Mouse (Mus musculus): ENCODE results near the gene Kmt2a.

Gene Kmt2a

DNA sequence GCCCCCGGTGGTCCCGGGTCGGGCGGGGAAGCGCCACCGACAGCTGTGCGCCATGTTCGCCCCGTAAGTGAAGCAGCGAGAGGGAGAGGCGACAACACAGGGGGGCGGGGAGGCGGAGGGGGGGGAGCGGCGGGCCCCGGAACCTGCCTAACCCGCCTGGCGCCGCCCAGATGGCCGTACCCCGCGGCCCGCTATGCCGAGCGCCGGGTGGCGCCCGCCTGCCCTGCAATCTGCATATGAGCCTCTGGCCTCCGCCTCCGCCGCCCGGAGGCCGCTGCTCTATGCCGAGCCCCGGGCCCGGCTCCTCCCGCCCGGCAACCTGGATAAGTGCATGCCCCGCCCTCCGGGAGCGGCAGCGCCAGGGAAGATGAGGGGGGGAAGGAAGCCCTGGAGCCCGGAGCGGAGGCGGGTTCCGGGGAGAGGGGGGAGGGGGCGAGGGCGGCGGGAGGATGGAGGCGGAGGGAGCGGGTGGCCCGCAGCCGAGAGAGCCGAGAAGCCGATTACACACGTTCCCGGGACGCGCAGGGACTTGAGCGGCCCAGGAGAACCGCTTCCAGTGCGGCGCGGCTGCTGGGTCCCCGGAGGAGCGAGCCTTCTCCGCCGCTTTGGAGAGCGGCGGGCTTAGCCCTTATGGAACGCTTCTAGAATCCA, at the start of gene Kmt2a:
TSS of gene Kmt2a (minus strand) at position 76 of the 651 bp plus-strand sequence.
- DNase-seq (ENCODE audit: low spot score in 2 of 2) = peak; percentile 96 to 99

DNA sequence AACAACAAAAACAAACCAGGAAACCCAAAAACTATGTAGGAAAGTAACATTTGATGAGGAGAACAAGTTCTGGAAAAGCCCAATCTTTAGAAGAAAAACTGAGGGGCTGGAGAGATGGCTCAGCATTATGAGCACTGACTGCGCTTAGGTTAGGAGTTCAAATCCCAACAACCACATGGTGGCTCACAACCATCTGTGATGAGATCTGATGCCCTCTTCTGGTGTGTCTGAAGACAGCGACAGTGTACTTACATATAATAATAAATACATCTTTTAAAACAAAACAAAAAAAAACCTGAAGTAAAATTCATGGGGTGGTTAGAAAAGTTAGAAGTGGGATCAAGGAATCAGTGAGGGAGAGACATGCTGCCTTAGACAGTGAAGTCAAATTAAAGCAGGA, 40.4 kb upstream of the Kmt2a start:
- no peak for DNase-seq (ENCODE audit: low spot score in 2 of 2)

DNA sequence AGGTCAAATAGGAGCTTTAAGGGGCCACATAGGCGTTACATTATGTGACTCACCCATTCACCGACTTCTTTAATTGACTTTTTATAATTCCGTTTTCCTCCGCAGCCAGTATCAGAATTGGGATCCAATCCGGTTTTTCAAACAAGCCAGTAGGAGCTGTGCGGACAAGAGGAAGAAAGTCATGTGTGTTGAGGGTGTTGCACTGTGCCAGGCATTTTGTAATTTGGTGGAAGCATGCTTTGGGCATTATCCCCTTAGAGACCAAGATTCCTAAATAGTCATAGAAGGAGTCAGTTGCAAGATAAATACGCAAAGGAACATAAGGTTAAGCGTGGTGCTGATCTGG, 40.0 kb upstream of the Kmt2a start:
- DNase-seq (ENCODE audit: low spot score in 2 of 2) = peak in 1 of 2 experiments; percentile 53

DNA sequence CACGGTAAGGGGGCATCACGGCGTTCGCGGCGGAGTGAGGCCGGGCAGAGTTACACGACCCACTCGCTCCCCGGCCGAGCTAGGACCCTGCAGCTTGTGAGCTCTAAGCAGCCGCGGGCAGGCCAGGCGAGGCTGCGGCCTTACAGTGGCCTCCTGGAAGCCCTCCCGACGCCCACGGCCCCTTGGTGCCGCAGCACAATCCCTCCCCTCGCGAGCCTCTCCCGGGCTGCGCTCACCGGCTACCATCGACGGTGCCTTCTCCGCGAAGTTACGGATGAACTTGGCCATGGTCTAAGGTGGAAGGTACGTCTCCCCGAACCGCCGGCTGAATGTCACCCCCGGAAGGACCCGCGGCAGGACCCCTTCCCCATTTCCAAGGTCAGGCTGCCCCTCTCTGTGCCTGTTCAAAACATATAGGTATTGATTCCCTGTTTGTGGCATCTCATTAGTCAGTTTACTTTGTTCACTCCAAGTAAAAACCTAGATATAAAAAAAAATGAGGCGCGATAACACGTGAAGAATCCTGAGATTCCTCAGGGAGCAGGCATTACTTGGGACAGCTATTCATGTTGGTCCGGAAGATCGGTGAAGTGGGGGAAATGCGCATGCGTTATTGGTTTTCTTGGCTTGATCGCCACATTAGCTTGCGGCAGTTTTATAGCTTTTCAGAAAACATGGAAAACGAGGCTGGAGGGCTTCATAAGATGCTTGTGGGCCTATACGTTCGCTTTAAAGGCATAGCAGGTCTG, 39.5 kb upstream of the Kmt2a start, which contains the start of gene Atp5l:
TSS of gene Atp5l (minus strand) at position 369 of the 749 bp plus-strand sequence.
- peak; percentile 75 to 76 for DNase-seq (ENCODE audit: low spot score in 2 of 2)

DNA sequence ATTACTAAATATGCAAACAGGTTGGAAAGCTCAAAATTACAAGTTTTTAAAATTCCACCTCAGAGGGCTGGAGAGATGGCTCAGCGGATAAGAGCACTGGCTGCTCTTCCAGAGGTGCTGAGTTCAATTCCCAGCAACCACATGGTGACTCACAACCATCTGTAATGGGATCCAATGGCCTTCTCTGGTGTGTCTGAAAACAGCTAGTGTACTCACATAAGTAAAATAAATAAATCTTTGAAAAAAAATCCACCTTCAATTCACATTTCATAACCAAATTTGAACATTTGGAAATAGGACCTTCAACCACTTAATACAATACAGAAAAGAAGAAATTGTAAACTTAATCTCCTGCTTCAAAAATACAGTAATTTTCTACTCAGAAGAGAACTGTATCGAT, 38.5 kb upstream of the Kmt2a start:
- DNase-seq (ENCODE audit: low spot score in 2 of 2) = no peak

DNA sequence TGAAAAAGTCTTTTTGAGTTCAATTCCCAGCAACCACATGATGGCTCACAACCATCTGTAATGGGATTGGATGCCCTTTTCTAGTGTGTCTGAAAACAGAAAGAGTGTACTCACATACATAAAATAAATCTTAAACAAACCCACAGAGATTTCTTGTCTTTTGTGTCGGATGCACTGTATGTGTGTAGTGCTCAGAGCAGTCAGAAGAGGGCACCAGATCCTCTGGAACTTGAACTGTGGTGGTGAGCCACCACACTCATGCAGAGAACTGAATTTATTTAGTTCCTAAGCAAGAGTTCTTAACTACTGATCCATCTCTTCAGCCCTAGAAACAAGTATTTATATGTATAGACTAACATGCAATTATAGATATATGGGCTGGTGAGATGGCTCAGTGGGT, 35.1 kb upstream of the Kmt2a start:
- DNase-seq (ENCODE audit: low spot score in 2 of 2) = peak in 1 of 2 experiments; percentile 29

DNA sequence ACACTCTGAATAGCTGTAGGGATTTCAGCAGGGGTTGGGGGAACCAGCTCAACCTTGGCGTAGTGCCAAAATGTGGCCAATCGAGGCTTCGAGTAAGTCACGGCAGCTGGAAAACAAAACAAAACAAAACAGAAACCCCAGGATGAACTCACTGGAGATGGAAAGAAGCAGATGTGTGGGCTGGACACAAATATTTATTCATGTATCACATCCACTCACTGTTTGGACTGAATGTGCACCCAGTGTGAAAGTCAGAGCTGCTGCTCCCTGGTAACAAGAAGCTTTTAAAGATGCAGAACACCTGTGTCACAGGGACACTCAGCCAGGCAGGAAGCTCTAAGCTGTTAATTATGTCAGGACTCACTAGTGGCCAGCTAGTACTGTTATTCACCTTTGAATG, 33.6 kb upstream of the Kmt2a start:
- DNase-seq (ENCODE audit: low spot score in 2 of 2) = no peak

DNA sequence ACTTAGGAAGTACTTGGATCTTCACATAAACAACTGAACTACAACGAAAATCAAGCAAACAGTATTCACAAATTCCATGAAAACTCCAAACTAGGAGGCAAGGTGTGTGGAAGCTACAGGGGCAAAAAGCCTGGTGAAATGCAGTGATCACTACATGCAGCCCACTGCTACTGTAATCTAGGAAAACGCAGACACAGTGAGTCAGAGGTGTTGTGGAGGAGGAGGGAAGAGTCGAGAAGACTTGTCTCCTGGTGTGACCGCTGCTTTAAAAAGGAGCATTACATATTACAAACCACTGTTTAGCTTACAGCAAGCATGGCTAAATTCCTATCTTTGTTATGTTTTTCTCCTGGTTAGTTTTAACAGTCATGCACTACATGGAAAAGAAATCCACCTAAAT, 30.3 kb upstream of the Kmt2a start:
- no peak for DNase-seq (ENCODE audit: low spot score in 2 of 2)

DNA sequence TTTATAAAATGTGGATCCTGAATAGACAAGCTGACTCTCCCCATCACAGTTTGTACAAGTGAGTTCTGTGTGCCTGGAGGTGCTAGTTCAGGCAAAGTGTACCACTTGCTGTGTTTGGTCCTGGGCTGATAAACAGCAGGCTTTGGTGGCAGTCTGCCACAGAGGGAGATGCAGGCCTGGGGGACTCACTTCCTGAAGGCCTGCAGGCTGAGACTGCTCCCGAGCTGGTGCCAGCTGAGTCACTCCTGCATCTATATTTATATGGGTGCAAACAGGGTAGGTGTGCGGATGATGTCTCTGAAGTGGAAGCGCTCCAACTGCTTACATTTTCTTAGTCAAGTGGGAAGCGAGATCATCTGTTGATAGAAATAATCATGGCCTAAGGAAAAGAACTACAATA, 24.5 kb upstream of the Kmt2a start:
- peak; percentile 23 to 27 for DNase-seq (ENCODE audit: low spot score in 2 of 2)

DNA sequence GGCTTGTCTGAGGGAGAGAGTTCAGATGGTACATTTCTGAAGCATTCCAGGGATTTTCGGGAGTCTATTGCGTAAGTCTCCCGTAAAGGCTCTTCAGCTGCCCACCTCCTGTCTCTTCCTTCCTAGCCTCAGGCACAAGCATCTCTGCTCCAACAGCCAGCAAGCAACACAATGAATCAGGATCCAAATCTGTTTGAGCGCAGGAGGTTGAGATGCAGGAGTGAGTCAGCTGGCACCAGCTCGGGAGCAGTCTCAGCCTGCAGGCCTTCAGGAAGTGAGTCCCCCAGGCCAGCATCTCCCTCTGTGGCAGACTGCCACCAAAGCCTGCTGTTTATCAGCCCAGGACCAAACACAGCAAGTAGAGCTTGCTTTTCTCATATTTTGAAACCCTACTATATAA, 23.9 kb upstream of the Kmt2a start:
- DNase-seq (ENCODE audit: low spot score in 2 of 2) = peak; percentile 28 to 76

DNA sequence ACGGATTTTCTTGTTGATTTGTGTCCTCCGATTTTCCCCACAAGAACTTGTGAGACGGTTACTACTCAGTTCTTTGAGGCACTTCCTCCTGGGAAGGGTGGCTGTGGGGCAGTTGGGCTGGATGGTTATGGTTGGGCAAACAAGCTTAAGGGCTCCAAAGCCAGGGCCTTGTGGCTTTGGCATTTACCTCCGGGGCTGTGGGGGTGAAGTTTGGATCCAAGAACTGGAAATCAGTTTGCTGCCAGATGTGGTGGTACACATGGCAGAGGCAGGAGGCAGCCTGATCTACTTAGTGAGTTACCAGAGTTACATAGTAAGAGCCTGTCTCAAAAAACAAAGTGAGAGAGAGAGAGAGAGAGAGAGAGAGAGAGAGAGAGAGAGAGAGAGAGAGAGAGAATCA, 22.8 kb upstream of the Kmt2a start:
- DNase-seq (ENCODE audit: low spot score in 2 of 2) = no peak

DNA sequence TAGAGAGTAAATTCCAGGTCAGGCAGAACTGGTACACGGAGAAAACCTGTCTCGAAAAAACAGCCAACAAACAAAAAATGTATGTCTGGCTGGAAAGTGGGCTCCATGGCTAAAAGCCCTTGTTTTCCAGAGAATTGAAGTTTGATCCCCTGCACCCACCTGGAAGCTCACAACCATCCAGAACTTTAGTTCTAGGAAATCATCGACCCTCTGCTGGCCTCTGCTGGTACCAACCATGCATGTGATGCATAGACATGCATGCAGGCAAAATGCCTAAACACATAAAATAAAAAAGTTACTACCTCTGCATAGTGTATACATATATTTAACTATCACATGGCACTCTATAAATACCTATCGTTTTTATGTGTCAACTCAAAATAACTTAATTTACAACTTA, 19.3 kb upstream of the Kmt2a start:
- no peak for DNase-seq (ENCODE audit: low spot score in 2 of 2)

DNA sequence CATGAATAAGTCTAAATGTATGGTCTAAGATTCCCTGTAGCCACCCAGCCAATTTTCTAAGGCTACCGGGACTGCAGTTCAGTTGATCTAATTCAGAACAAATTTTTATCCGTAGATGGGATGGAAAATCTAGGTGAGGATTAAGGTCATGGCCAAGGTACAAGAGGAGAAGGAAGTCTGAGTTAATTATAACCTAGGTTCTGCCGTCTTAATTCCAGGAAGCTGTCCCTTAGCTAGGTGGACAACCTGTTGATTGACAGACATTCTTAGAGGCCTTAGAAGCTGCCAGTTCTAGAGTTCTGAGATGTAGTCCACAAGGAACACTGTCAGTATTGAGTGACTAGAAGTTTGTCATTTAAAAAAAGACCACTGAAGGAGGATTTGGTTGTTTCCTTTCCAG, 18.6 kb upstream of the Kmt2a start:
- DNase-seq (ENCODE audit: low spot score in 2 of 2) = no peak

DNA sequence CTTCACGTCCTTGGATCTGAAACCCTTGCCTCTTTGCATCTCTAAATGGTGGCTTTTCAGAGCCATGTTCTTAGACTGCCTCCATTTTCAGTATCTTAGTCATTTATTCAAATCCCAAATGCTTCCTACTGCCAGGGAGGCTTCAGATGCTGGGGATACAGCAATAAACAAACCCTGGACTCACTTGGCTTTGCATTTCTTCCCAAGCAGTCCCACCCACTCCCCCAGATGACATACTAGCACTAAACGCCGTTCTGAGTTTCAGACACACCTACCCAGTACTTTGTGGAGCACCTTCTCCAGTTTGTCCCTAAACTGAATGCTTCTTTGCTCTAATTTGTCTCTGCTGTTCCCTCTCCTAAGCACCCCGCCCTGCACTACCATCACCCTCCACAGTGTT, 15.9 kb upstream of the Kmt2a start:
- DNase-seq (ENCODE audit: low spot score in 2 of 2) = no peak

DNA sequence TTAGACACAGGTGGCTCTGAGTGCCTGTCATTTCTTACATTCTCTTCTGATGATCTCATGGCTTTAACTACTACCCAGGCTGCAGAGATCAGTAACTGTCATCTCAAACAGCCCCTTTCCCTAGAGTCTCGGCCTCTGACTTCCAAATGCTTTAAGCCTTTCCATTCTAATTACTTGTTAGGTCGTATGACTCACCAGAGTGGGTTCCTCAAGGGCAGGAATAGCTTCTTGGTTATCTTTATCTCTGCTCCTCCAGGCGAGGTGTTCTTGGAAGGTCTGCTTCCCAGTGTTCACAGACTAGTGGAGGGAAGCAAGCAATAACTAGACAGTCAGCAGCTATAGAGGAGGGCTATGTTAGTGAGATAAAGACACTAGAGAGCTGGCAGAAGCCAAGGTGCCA, 11.6 kb upstream of the Kmt2a start:
- DNase-seq (ENCODE audit: low spot score in 2 of 2) = no peak

DNA sequence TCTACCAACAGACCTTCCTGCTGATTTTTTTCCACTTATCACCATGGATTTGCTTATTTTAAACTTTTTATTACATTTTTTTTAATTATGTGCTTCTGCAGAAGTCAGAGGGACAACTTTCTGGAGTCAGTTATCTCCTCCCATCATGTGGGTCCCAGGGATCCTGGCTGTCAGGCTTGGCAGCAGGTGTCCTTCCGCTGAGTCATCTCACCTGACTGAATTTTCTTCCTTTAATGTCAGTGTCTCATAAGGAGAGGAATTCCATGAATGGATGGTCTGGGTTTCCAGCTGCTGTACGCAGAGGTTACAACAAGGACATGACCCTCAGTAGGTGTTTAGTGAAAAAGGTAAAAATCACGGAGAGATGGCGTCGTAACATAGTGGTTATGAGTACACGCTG, 10.1 kb upstream of the Kmt2a start:
- no peak for DNase-seq (ENCODE audit: low spot score in 2 of 2)

DNA sequence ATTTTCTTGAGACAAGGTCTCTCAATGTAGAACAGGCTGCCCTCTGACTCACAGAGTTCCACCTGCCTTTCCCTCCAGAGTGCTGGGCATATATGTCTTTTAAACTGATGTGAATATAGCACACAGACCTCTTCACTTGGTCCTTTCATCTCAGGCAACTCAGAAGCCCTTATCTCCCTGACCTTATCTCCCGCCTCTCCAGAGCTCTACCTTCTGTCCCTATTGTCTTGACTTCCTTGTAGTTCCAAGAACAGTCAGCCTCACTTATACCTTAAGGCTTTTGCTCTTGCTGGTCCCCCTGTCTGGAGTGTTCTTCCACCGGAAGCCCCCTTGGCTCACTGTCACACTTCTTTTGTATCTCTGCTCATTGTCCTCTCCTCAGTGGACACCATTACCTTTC, 9.0 kb upstream of the Kmt2a start:
- DNase-seq (ENCODE audit: low spot score in 2 of 2) = no peak

DNA sequence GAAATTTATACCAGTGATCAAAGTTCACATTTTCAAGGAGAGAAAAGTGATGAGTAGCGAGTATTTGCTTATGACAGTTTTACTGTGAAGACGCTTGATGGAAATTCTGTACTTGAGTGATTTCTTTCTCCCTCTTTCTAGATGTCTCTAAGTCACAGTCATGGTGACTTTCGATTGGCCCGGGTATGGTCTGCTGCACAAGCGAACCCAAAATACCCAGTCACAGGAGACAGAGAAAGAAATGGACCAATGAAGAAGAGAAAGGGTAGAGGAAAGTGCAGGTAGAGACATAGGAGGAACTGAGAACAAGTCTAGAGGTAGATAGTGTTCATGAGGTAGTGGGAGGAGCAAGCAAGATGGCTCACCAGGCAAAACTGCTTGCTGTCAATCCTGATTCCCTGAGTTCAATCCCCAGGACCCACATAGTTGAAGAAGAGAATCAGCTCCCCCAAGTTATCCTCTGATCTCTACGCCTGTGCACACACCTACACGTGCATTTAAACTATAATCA, 7.1 kb upstream of the Kmt2a start:
- no peak for DNase-seq (ENCODE audit: low spot score in 2 of 2)

DNA sequence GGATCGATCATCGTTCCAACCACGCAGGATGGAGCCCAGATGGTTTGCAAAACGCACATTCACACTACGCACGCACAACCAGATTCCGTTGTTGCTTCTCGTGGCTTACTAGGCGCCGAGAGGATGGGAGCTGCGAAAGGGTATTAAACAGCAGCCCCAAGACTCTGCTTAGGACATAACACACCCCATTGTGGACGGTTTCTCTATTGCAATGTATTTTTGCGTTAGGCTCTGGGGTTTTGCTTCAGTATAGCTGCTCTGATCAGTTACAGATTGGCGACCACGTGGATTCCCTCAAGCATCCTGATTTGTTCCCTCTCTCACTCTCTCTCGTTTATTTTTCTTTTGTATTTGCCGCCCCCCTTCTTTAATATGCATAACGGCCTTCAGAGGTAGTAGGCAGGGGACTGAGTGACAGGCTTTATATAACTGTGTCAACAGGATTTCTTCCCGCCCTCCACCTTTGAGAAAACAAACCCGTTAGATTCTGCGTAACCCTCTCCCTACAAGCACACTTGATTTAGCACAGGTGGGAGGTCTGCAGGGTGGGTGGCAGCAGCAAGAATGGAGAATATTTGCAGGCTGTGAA, 2.0 kb upstream of the Kmt2a start:
- DNase-seq (ENCODE audit: low spot score in 2 of 2) = no peak

DNA sequence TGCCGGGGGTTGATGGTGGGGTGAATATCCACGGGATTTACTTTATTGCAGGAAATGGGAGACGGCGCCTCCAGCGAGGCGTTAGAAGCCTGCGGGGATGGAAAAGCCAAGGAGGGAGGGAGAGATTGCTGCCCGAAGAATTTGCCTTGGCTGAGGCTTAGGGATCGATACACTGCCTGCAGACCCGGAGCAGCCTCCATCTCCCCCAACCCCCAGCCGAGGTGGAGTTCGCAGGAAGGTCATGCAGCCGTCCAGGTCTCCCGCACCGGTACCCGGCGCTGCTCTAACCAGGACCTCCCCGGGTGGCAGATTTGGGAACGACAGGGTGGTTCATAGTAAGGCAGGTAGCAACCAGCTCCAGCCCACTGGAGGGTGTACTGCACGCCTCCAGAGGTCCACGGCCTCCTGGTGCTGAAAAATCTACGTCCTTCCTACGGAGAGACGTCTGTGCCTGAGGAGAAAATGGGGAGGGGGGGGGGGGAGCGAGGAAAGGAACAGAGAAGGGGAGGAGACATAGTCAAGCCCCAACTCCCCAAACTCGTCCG, 1.4 kb upstream of the Kmt2a start:
- peak; percentile 6 to 38 for DNase-seq (ENCODE audit: low spot score in 2 of 2)

DNA sequence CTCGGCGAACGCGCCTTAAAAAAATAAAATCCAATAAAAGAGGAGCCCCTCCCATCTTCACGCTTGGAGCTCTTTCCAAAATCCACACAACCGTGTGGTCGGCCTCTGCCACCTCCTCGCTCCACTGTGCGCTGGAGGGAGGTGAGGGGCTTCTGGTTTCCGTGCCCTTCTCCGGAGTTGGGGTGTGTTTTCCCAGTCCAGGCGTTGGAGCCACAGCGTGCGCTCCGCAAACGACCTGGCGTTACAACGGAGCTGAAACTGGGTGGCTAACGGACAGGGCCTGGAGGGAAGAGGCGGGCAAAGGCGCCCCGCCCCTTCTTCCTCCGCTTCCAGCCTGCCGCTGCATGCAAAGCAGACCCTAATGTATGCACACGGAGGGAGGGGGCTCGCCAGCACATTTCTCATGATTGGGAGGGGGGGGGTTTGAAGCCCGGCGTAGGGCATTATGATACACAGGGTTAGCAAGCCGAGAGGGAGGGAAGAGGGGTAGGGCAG, 892 bp upstream of the Kmt2a start:
- DNase-seq (ENCODE audit: low spot score in 2 of 2) = peak; percentile 43 to 59

DNA sequence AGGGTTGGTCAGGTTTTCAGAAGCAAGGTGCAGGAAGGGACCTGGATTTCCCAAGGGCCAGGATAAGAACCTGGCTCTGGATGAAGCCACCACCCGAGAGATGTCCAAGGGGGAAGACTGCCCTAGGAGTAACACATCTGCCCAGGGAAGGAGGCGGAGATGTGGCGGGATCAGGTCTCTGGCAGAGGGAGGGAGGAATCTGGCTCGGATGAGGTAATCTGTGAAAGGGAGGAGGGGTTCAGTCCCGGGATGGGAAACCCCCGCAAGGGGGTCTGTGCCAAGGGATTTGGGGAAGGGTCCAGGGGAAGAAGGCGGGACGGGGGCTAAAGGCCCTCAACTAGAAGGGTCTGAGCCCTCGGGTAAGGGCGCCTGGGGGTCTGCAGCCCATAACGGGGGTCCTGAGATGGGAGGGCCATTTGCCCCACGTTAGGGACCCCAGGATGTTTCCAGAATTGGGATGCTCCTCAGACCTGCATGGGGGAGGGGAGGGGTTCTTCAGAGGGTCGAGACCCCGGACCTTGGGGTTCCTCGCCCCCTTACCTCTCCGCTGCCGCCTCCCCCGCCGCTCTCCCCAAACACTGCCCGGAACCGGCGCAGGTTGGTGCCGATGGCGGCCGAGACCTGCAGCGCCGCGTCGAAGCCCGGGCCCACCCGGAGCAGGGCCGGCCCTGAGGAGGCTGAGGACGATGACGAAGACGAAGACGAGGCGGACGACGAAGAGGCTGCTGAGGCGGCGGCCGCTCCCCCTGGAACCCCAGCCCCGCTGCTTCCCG, 601 bp downstream of the Kmt2a start:
- peak in 1 of 2 experiments; percentile 8 for DNase-seq (ENCODE audit: low spot score in 2 of 2)
